Mouse (Mus musculus): ENCODE measurements around the gene Fah. TPM values are rescaled to one million over a fixed set of nuclear protein-coding genes. Genes with fewer than 3 reads are reported as not detected.

Gene Fah
- total RNA-seq, 2 experiments from 2014 or later, result 5.4 to 8.2 TPM

Other genes starting within 250 kb of the Fah start
- gene Arnt2, start 196.5 kb downstream of the Fah start, total RNA-seq (2021), result under 1 TPM; 0.41 to 0.63 TPM
- under 1 TPM; 0.12 to 0.29 TPM for gene Gm2115, start 77.8 kb downstream of the Fah start, total RNA-seq (2021)
- 10 to 100 TPM; 95.4 to 97.4 TPM for gene Zfand6, start 83.2 kb upstream of the Fah start, total RNA-seq (2021)
- not detected for gene Olfr291, start 246.8 kb upstream of the Fah start, total RNA-seq (2021)

Data from heart, postnatal 14 days (tissue).